Mouse (Mus musculus): Measurements from ENCODE around the gene Ift172. TPM values are rescaled to one million over a fixed set of nuclear protein-coding genes. Genes with fewer than 3 reads are reported as not detected.
"Not testable (repeated sequence)": the region's sequence is repeated elsewhere in the genome, so short reads cannot be mapped to it uniquely, and the experiment has no call there.

Gene Ift172
- polyA plus RNA-seq, 1 experiment from 2014 or later: 44.3 TPM

- no peak overlapping the region for H3K4me3 ChIP-seq (ENCODE audit: low read length)
- no peak overlapping the region for H3K27ac ChIP-seq (ENCODE audit: low read length)
- ATAC-seq (ENCODE audit: low read depth): no peak
- H3K9me3 ChIP-seq (ENCODE audit: control insufficient read depth, low read length): no peaks in the 10 kb centered on the region
- no peaks in the 10 kb centered on the region for H3K27me3 ChIP-seq (ENCODE audit: control insufficient read depth, insufficient read depth, low read depth, low read length)
- H3K4me1 ChIP-seq (replicated peaks; ENCODE audit: control insufficient read depth, insufficient read depth, low read length): no peaks in the 10 kb centered on the region
- no peak overlapping the region for H3K4me2 ChIP-seq (ENCODE audit: low read depth, low read length)
- whole genome bisulfite sequencing: 60% methylated on average over 1 of the region's 1 CpGs
- no peak overlapping the region for H3K9ac ChIP-seq (ENCODE audit: low read length)
- H3K36me3 ChIP-seq (ENCODE audit: control insufficient read depth, insufficient read depth, low read length): no peaks in the 10 kb centered on the region
Measured at GRCm38 (mm10) chr5:31226641-31227040, 64.3 kb downstream of the Ift172 start.

- no peak for ATAC-seq (ENCODE audit: low read depth)
- WGBS: 93% methylated on average over 9 of the region's 9 CpGs
- H3K27ac ChIP-seq (ENCODE audit: low read length): no peak overlapping the region
- no peak overlapping the region for H3K4me2 ChIP-seq (ENCODE audit: low read depth, low read length)
- H3K9ac ChIP-seq (ENCODE audit: low read length): no peak overlapping the region
- H3K36me3 ChIP-seq (ENCODE audit: control insufficient read depth, insufficient read depth, low read length): no peaks in the 10 kb centered on the region
- H3K9me3 ChIP-seq (ENCODE audit: control insufficient read depth, low read length): no peaks in the 10 kb centered on the region
- no peak overlapping the region for H3K4me3 ChIP-seq (ENCODE audit: low read length)
- peaks cover 7% of the 10 kb centered on the region for H3K4me1 ChIP-seq (replicated peaks; ENCODE audit: control insufficient read depth, insufficient read depth, low read length)
- H3K27me3 ChIP-seq (ENCODE audit: control insufficient read depth, insufficient read depth, low read depth, low read length): no peaks in the 10 kb centered on the region
Measured at GRCm38 (mm10) chr5:31222696-31223095, 68.2 kb downstream of the Ift172 start.

- Histone ChIP-seq H3K4me3 (ENCODE audit: low read length) (peak overlapping the region; percentile 99), H3K4me2 (ENCODE audit: low read depth, low read length) (peak overlapping the region; percentile 68), H3K9ac (ENCODE audit: low read length) (peak overlapping the region; percentile 72), H3K9me3 (ENCODE audit: control insufficient read depth, low read length) (no peaks in the 10 kb centered on the region), H3K27me3 (ENCODE audit: control insufficient read depth, insufficient read depth, low read depth, low read length) (no peaks in the 10 kb centered on the region), H3K27ac (ENCODE audit: low read length) (peak overlapping the region; percentile 85), H3K36me3 (ENCODE audit: control insufficient read depth, insufficient read depth, low read length) (no peaks in the 10 kb centered on the region), H3K4me1 (replicated peaks; ENCODE audit: control insufficient read depth, insufficient read depth, low read length) (peaks cover 10% of the 10 kb centered on the region)
- 14% methylated on average over 11 of the region's 11 CpGs for WGBS
- no peak for ATAC-seq (ENCODE audit: low read depth)
Measured at GRCm38 (mm10) chr5:31221304-31221945, 69.5 kb downstream of the Ift172 start.

- H3K27ac ChIP-seq (ENCODE audit: low read length): peak within 1 kb of the TSS; percentile 90
- H3K4me3 ChIP-seq (ENCODE audit: low read length): peak within 1 kb of the TSS; percentile 99
- no peaks in the 10 kb centered on the region for H3K36me3 ChIP-seq (ENCODE audit: control insufficient read depth, insufficient read depth, low read length)
- no peaks in the 10 kb centered on the region for H3K27me3 ChIP-seq (ENCODE audit: control insufficient read depth, insufficient read depth, low read depth, low read length)
- H3K9ac ChIP-seq (ENCODE audit: low read length): peak within 1 kb of the TSS; percentile 94
- peaks cover 10% of the 10 kb centered on the region for H3K4me1 ChIP-seq (replicated peaks; ENCODE audit: control insufficient read depth, insufficient read depth, low read length)
- peak; percentile 97 for ATAC-seq (ENCODE audit: low read depth)
- no peaks in the 10 kb centered on the region for H3K9me3 ChIP-seq (ENCODE audit: control insufficient read depth, low read length)
- peak within 1 kb of the TSS; percentile 76 for H3K4me2 ChIP-seq (ENCODE audit: low read depth, low read length)
- under 1% methylated on average over 65 of the region's 70 CpGs for WGBS
Measured at GRCm38 (mm10) chr5:31220448-31221303, 70.2 kb downstream of the Ift172 start, which contains the start of gene Ppm1g. Ppm1g (minus strand) TSS chr5:31220687.

GRCm38 (mm10) chr5:31219911-31220447 is 70.9 kb downstream of the Ift172 start:
- H3K4me2 ChIP-seq (ENCODE audit: low read depth, low read length): peak overlapping the region; percentile 76
- peak overlapping the region; percentile 99 for H3K4me3 ChIP-seq (ENCODE audit: low read length)
- WGBS: under 1% methylated on average over 32 of the region's 40 CpGs
- H3K9ac ChIP-seq (ENCODE audit: low read length): peak overlapping the region; percentile 94
- H3K4me1 ChIP-seq (replicated peaks; ENCODE audit: control insufficient read depth, insufficient read depth, low read length): peaks cover 10% of the 10 kb centered on the region
- no peaks in the 10 kb centered on the region for H3K9me3 ChIP-seq (ENCODE audit: control insufficient read depth, low read length)
- peak overlapping the region; percentile 90 for H3K27ac ChIP-seq (ENCODE audit: low read length)
- H3K27me3 ChIP-seq (ENCODE audit: control insufficient read depth, insufficient read depth, low read depth, low read length): no peaks in the 10 kb centered on the region
- peak; percentile 34 for ATAC-seq (ENCODE audit: low read depth)
- H3K36me3 ChIP-seq (ENCODE audit: control insufficient read depth, insufficient read depth, low read length): no peaks in the 10 kb centered on the region

GRCm38 (mm10) chr5:31219474-31219873 is 71.4 kb downstream of the Ift172 start:
- peak overlapping the region; percentile 94 for H3K9ac ChIP-seq (ENCODE audit: low read length)
- no peak for ATAC-seq (ENCODE audit: low read depth)
- under 1% methylated on average over 11 of the region's 11 CpGs for WGBS
- peak overlapping the region; percentile 76 for H3K4me2 ChIP-seq (ENCODE audit: low read depth, low read length)
- peak overlapping the region; percentile 99 for H3K4me3 ChIP-seq (ENCODE audit: low read length)
- no peaks in the 10 kb centered on the region for H3K27me3 ChIP-seq (ENCODE audit: control insufficient read depth, insufficient read depth, low read depth, low read length)
- peak overlapping the region; percentile 90 for H3K27ac ChIP-seq (ENCODE audit: low read length)
- H3K9me3 ChIP-seq (ENCODE audit: control insufficient read depth, low read length): no peaks in the 10 kb centered on the region
- no peaks in the 10 kb centered on the region for H3K36me3 ChIP-seq (ENCODE audit: control insufficient read depth, insufficient read depth, low read length)
- H3K4me1 ChIP-seq (replicated peaks; ENCODE audit: control insufficient read depth, insufficient read depth, low read length): peaks cover 10% of the 10 kb centered on the region

GRCm38 (mm10) chr5:31219070-31219469 is 71.8 kb downstream of the Ift172 start:
- H3K36me3 ChIP-seq (ENCODE audit: control insufficient read depth, insufficient read depth, low read length): no peaks in the 10 kb centered on the region
- 0% methylated on average over 2 of the region's 2 CpGs for WGBS
- H3K4me1 ChIP-seq (replicated peaks; ENCODE audit: control insufficient read depth, insufficient read depth, low read length): peaks cover 10% of the 10 kb centered on the region
- peak overlapping the region; percentile 76 for H3K4me2 ChIP-seq (ENCODE audit: low read depth, low read length)
- no peaks in the 10 kb centered on the region for H3K9me3 ChIP-seq (ENCODE audit: control insufficient read depth, low read length)
- no peak for ATAC-seq (ENCODE audit: low read depth)
- no peak overlapping the region; the same call in 1 of the 2 replicates for H3K27ac ChIP-seq (ENCODE audit: low read length)
- peak overlapping the region; percentile 43; the same call in 1 of the 2 replicates for H3K9ac ChIP-seq (ENCODE audit: low read length)
- H3K4me3 ChIP-seq (ENCODE audit: low read length): peak overlapping the region; percentile 43
- no peaks in the 10 kb centered on the region for H3K27me3 ChIP-seq (ENCODE audit: control insufficient read depth, insufficient read depth, low read depth, low read length)

- Histone ChIP-seq H3K4me2 (ENCODE audit: low read depth, low read length) (peak overlapping the region; percentile 76), H3K9me3 (ENCODE audit: control insufficient read depth, low read length) (no peaks in the 10 kb centered on the region)
- ATAC-seq (ENCODE audit: low read depth): no peak
Measured at GRCm38 (mm10) chr5:31218294-31218693, 72.6 kb downstream of the Ift172 start.

GRCm38 (mm10) chr5:31216554-31216953 is 74.4 kb downstream of the Ift172 start:
- WGBS: 87% methylated on average over 6 of the region's 6 CpGs

More at GRCm38 (mm10) chr5:31218294-31218693, 72.6 kb downstream of the Ift172 start:
- Histone ChIP-seq H3K9ac (ENCODE audit: low read length) (no peak overlapping the region), H3K36me3 (ENCODE audit: control insufficient read depth, insufficient read depth, low read length) (no peaks in the 10 kb centered on the region), H3K27ac (ENCODE audit: low read length) (0 out of 2 replicates have a peak overlapping the region, but pooled peaks have one; percentile 27), H3K27me3 (ENCODE audit: control insufficient read depth, insufficient read depth, low read depth, low read length) (no peaks in the 10 kb centered on the region), H3K4me1 (replicated peaks; ENCODE audit: control insufficient read depth, insufficient read depth, low read length) (peaks cover 10% of the 10 kb centered on the region), H3K4me3 (ENCODE audit: low read length) (no peak overlapping the region)
- 55% methylated on average over 7 of the region's 7 CpGs for WGBS

More at GRCm38 (mm10) chr5:31216554-31216953, 74.4 kb downstream of the Ift172 start:
- H3K4me2 ChIP-seq (ENCODE audit: low read depth, low read length); H3K27ac ChIP-seq (ENCODE audit: low read length); ATAC-seq (ENCODE audit: low read depth); H3K27me3 ChIP-seq (ENCODE audit: control insufficient read depth, insufficient read depth, low read depth, low read length); H3K9ac ChIP-seq (ENCODE audit: low read length); H3K4me3 ChIP-seq (ENCODE audit: low read length); H3K9me3 ChIP-seq (ENCODE audit: control insufficient read depth, low read length); H3K36me3 ChIP-seq (ENCODE audit: control insufficient read depth, insufficient read depth, low read length): not testable (repeated sequence)
- H3K4me1 ChIP-seq (replicated peaks; ENCODE audit: control insufficient read depth, insufficient read depth, low read length): peaks cover 10% of the 10 kb centered on the region

Data from lung, embryonic 16.5 days (tissue).